Mouse (Mus musculus): ENCODE results near the gene Gm47995. TPM values are rescaled to one million over a fixed set of nuclear protein-coding genes. Genes with fewer than 3 reads are reported as not detected.
"Not testable (repeated sequence)": the region's sequence is repeated elsewhere in the genome, so short reads cannot be mapped to it uniquely, and the experiment has no call there.

Gm47995 gene
- not detected for total RNA-seq (2021)
- long read RNA-seq, experiment 1: 0 reads
- long read RNA-seq, experiment 2, partial matches to known transcripts: 0 of 1 reads
- long read RNA-seq, experiment 2, other reads (novel, unspliced or antisense): 0 of 1 reads

- DNase-seq (ENCODE audit: low spot score in 2 of 2): not testable (repeated sequence)
Measured at GRCm38 (mm10) chr1:151198120-151198519, at the start of gene Gm47995. Gene Gm47995 (plus strand): TSS chr1:151198448.

DNA sequence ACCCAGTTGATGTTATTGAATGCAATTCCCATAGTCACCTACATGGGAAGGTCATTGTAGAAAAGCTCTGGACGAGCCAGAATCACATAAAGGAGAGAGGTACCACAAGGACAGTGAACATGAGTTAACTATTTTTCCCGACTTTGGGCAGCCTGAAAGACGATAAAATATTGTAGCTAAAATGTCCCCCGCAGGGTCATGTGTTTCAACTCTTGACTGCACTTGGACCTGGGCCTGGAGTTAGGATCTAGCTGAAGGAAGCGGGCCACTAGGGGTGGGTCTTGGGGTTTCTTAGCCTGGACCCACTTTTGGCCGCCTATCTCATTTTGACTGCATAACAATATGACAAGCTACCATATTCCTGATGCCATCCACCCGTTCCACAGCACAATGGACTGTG, 48.0 kb upstream of the Gm47995 start:
- DNase-seq (ENCODE audit: low spot score in 2 of 2): no peak

- no peak for DNase-seq (ENCODE audit: low spot score in 2 of 2)
Measured at GRCm38 (mm10) chr1:151151089-151151488, 47.2 kb upstream of the Gm47995 start.

DNA sequence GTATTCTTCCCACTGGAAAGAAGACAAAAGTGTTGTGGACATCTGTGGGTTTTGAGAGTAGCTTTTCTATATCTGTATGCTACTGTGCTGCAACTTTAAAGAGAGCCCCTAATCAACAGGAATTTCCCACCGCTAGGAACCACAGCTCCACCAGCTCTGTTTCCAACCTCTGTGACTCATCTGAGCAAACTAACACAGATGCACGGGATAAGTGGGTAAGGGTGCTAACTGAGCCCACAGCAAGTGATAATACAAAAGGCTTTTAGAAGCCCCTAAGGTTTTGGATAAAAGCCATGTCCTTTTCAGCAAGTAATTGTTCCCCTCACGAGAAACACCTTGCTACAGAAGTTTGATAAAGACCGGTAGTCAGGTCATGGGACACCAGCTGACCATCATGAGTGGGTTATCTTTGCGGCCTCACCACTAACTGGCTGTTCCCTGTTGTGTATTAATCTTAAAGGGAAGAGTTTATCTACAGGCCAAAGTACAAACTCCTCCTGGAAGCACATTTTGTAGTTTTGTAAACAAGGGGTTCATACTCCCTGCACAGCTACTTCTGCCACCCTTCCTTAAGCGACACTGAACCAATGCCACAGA, 45.1 kb upstream of the Gm47995 start:
- DNase-seq (ENCODE audit: low spot score in 2 of 2): no peak

DNA sequence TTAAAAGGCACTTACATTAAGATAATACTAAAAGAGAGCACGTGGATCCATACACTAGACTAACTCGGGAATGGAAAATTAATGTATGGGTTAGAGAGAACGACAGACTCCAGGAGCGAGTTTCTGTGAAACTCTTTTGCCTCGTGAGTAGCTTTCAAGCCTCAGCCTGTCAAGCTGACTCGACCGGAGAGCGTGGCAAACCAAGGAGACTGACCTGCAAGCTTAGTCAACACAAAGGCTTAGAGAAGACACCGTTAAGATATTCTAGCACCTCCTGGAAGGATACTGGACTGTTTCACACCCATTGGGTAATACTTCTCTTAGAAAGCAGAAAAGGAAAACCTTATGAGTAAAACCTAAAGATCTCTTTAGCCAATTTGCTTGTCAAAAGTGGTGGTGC, 44.1 kb upstream of the Gm47995 start:
- DNase-seq (ENCODE audit: low spot score in 2 of 2): not testable (repeated sequence)

- no peak for DNase-seq (ENCODE audit: low spot score in 2 of 2)
Measured at GRCm38 (mm10) chr1:151156129-151156528, 42.1 kb upstream of the Gm47995 start.

GRCm38 (mm10) chr1:151156777-151157632, 41.2 kb upstream of the Gm47995 start:
- no peak for DNase-seq (ENCODE audit: low spot score in 2 of 2)

GRCm38 (mm10) chr1:151157963-151158856, 40.0 kb upstream of the Gm47995 start:
- no peak for DNase-seq (ENCODE audit: low spot score in 2 of 2)

DNA sequence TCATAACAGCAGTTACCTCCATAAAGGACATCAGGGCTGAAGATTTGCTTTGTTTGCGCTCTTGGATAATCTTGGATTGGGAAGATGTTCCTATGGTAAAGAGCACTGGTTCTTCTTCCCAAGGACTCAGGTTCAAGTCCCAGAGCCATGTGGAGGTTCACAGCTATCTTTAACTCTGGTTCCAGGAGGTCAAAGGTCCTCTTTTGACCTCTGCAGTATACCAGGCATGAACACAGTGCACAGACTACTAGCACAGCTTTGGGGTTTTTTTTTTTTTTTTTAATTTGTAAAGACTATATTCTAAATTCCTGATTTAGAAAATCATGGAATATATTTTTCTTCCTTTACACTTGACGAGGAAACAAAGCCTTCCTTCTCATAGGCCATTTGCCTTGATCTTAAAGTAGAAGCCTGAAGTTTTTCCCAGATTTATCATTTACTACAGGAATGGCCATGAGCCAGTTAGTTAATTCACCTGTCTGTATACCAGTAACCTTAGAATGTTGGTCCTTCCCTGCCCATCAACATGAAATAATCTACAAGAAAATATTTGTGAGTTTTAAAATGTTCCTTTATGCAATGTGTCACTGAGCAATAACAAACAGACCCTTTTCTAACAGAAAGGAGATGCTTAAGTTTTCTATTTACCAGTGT, 39.3 kb upstream of the Gm47995 start:
- no peak for DNase-seq (ENCODE audit: low spot score in 2 of 2)

- DNase-seq (ENCODE audit: low spot score in 2 of 2): no peak
Measured at GRCm38 (mm10) chr1:151166031-151166430, 32.2 kb upstream of the Gm47995 start.

DNA sequence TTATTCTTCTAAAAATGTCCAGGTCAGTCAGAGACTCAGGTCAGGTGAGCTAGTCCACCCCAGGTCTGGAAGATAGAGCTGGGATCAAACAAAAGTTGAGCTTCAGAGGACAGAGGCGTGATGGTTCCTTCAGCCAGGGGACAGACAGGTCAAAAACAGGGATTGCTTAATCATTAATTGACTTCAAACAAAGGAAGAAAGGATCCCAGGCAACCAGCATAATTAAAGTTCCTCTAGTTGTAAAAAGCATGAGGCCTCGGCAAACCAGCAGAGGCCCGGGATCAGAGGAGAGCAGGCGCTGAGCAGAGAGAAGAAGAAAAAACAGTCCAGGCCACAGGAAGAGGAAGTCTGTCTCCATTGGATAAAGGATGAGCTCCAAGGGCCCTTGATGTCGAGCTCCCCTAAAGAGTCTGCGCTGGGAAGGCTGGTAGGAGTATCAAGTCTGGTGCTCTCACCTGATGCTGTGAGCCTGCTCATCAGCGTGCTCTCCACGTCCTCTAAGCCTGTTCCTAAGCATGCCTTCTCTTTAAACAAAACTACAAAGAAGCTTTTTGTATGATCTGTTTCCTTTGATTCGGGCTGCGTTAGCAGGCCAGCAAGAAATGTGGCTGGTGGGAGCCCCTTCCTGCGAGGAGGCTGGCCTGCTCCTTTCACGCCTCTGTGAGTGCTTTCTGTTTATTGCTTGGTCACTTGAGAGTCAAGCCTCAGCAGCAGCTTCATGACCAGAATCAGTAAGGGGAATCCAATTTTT, 30.8 kb upstream of the Gm47995 start:
- DNase-seq (ENCODE audit: low spot score in 2 of 2): no peak

DNA sequence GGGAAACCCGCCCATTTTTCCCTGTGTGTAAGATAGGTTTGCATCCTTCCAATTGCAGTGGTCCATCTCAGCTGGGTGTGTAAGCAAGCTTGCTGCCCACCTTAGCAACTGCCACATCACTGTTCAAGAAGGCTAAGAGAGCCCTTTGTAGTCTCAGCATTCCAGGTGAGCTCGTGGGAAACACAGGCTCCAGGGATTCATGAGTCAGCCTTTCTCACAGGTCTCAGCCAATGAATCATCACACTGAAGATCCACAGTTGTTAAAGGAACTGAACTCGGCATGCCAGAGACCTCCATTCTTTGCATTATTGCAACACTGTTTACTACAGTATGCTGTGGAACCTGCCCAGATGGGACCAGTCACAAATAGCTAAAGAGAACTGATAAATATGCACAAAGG, 29.6 kb upstream of the Gm47995 start:
- no peak for DNase-seq (ENCODE audit: low spot score in 2 of 2)

DNA sequence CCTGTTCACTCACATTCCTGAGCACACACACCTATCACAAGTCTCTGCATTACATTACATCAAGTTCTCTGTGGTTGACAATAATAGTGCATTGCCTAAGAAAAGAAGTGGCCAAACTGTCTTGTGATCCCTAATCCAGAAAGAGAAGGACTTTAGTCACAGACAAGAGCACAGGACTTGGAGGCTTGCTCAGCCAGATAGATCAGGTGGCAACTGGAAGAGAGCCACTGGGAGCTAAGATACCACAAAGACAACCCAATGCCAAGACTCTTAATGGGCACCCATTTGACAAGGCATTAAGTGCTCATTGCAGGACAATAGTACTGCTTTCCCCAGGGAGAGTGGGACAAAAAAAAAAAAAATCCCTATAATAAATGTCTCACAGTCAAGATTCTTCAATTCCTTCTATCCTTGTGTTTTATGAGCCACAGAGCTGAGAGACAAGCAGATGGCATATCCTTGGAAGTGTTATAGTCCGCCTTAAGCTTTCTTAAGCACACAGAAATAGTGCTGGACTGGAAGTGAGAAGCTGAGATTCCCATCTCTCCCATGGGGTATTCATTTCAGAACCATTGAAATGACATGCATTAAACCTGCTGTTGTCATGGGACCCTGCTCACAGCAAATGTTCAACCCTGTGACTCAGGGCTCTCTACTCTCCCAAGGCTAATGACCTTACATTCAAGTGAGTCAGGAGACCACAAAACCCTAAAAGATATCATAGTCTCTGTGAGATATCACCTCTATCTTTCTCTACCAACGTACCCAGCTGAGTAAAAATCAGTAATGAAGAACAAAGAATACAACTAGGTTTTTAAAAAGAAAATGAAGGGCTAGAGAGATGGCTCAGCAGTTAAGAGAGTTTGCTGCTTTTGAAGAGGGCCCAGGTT, 26.4 kb upstream of the Gm47995 start:
- DNase-seq (ENCODE audit: low spot score in 2 of 2): no peak

- no peak for DNase-seq (ENCODE audit: low spot score in 2 of 2)
Measured at GRCm38 (mm10) chr1:151177030-151177936, 21.0 kb upstream of the Gm47995 start.

GRCm38 (mm10) chr1:151177937-151178271, 20.3 kb upstream of the Gm47995 start:
- no peak for DNase-seq (ENCODE audit: low spot score in 2 of 2)

GRCm38 (mm10) chr1:151178505-151179083, 19.7 kb upstream of the Gm47995 start:
- DNase-seq (ENCODE audit: low spot score in 2 of 2): no peak

- DNase-seq (ENCODE audit: low spot score in 2 of 2): no peak
Measured at GRCm38 (mm10) chr1:151180167-151180566, 18.1 kb upstream of the Gm47995 start.

DNA sequence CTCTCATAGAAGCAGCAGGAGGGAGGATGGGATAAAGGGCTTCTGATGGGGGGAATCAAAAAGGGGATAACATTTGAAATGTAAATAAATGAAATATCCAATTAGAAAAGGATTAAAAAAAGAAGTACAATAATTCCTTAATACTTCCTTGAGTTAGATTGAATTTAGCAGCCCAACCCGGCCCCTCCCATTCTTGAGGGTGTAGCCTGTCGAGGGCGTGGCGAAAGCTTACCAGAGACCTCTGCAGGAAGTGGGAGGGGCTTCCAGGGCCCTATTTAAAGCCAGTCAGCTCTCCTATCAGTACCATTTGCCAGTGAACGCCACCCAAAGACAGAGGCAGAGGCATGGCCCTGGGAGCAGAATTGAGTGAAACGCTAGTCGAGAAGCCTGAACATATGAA, 16.0 kb upstream of the Gm47995 start, which contains the start of gene Gm47985:
Gene Gm47985 (plus strand): TSS at position 272 of the 400 bp plus-strand sequence.
- not testable (repeated sequence) for DNase-seq (ENCODE audit: low spot score in 2 of 2)
